Mouse (Mus musculus): ENCODE measurements around the gene Gm11037.
"Not testable (repeated sequence)": the region's sequence is repeated elsewhere in the genome, so short reads cannot be mapped to it uniquely, and the experiment has no call there.

- not testable (repeated sequence) for TF ChIP-seq CTCF (conservative IDR thresholded peaks at IDR 0.05; ENCODE audit: insufficient read depth, insufficient read length, low read depth, low read length); POLR2A (IDR thresholded peaks at IDR 0.05; ENCODE audit: low read depth, low read length)
Measured at GRCm38 (mm10) chr2:131105061-131105460, 28.2 kb upstream of the Gm11037 start.

Measured in kidney, adult 2 months (tissue).